Mouse (Mus musculus): ENCODE measurements at regions not wholly inside any gene's neighbourhood (a gene's known extent, or its start where the extent isn't known, plus 50 kb on each side); places are given as distances from the start of the nearest gene placed in this dataset.

GRCm38 (mm10) chr5:39935564-39935963 lies 180.3 kb upstream of the Hs3st1 start:
- no peaks in the 10 kb centered on the region for H3K9me3 ChIP-seq (ENCODE audit: control insufficient read depth)
- ATAC-seq: no peak
- no peak overlapping the region for H3K4me2 ChIP-seq (replicated peaks; ENCODE audit: low read depth)
- H3K9ac ChIP-seq (ENCODE audit: low read depth, low read length): no peak overlapping the region
- no peaks in the 10 kb centered on the region for H3K36me3 ChIP-seq (ENCODE audit: control insufficient read depth, insufficient read depth)
- no peaks in the 10 kb centered on the region for H3K4me1 ChIP-seq (replicated peaks; ENCODE audit: control insufficient read depth, insufficient read depth, low read length)
- H3K4me3 ChIP-seq (ENCODE audit: low read depth, low read length): no peak overlapping the region
- 80% methylated on average over 2 of the region's 2 CpGs for WGBS
- H3K27ac ChIP-seq (ENCODE audit: low read depth, low read length): no peak overlapping the region
- H3K27me3 ChIP-seq (replicated peaks; ENCODE audit: control insufficient read depth, insufficient read depth, low read length): no peaks in the 10 kb centered on the region
- TF ChIP-seq CTCF (IDR thresholded peaks at IDR 0.05; ENCODE audit: low read depth): no peak

GRCm38 (mm10) chr5:39931890-39932289 lies 176.6 kb upstream of the Hs3st1 start:
- ATAC-seq: no peak
- Histone ChIP-seq H3K4me2 (replicated peaks; ENCODE audit: low read depth) (no peak overlapping the region), H3K27me3 (replicated peaks; ENCODE audit: control insufficient read depth, insufficient read depth, low read length) (no peaks in the 10 kb centered on the region), H3K9ac (ENCODE audit: low read depth, low read length) (no peak overlapping the region), H3K27ac (ENCODE audit: low read depth, low read length) (no peak overlapping the region), H3K36me3 (ENCODE audit: control insufficient read depth, insufficient read depth) (no peaks in the 10 kb centered on the region), H3K9me3 (ENCODE audit: control insufficient read depth) (no peaks in the 10 kb centered on the region), H3K4me3 (ENCODE audit: low read depth, low read length) (no peak overlapping the region), H3K4me1 (replicated peaks; ENCODE audit: control insufficient read depth, insufficient read depth, low read length) (no peaks in the 10 kb centered on the region)
- WGBS: 88% methylated on average over 2 of the region's 2 CpGs
- TF ChIP-seq CTCF (IDR thresholded peaks at IDR 0.05; ENCODE audit: low read depth): no peak

- WGBS: 76% methylated on average over 1 of the region's 1 CpGs
- H3K4me3 ChIP-seq (ENCODE audit: low read depth, low read length): no peak overlapping the region
- no peak for ATAC-seq
- no peak overlapping the region for H3K27ac ChIP-seq (ENCODE audit: low read depth, low read length)
- H3K4me2 ChIP-seq (replicated peaks; ENCODE audit: low read depth): no peak overlapping the region
- no peaks in the 10 kb centered on the region for H3K9me3 ChIP-seq (ENCODE audit: control insufficient read depth)
- no peak overlapping the region for H3K9ac ChIP-seq (ENCODE audit: low read depth, low read length)
- H3K27me3 ChIP-seq (replicated peaks; ENCODE audit: control insufficient read depth, insufficient read depth, low read length): no peaks in the 10 kb centered on the region
- no peaks in the 10 kb centered on the region for H3K36me3 ChIP-seq (ENCODE audit: control insufficient read depth, insufficient read depth)
- H3K4me1 ChIP-seq (replicated peaks; ENCODE audit: control insufficient read depth, insufficient read depth, low read length): no peaks in the 10 kb centered on the region
- no peak for TF ChIP-seq CTCF (IDR thresholded peaks at IDR 0.05; ENCODE audit: low read depth)
Observed at GRCm38 (mm10) chr5:39909369-39909768, 154.1 kb upstream of the Hs3st1 start.

GRCm38 (mm10) chr5:39871723-39872085 lies 116.4 kb upstream of the Hs3st1 start:
- no peak for TF ChIP-seq CTCF (IDR thresholded peaks at IDR 0.05; ENCODE audit: low read depth)
- Histone ChIP-seq H3K9me3 (ENCODE audit: control insufficient read depth) (no peaks in the 10 kb centered on the region), H3K36me3 (ENCODE audit: control insufficient read depth, insufficient read depth) (no peaks in the 10 kb centered on the region), H3K4me1 (replicated peaks; ENCODE audit: control insufficient read depth, insufficient read depth, low read length) (no peaks in the 10 kb centered on the region), H3K4me2 (replicated peaks; ENCODE audit: low read depth) (no peak overlapping the region), H3K27me3 (replicated peaks; ENCODE audit: control insufficient read depth, insufficient read depth, low read length) (no peaks in the 10 kb centered on the region), H3K9ac (ENCODE audit: low read depth, low read length) (no peak overlapping the region), H3K4me3 (ENCODE audit: low read depth, low read length) (no peak overlapping the region), H3K27ac (ENCODE audit: low read depth, low read length) (no peak overlapping the region)
- ATAC-seq: no peak
- WGBS: 86% methylated on average over 2 of the region's 2 CpGs

- TF ChIP-seq CTCF (IDR thresholded peaks at IDR 0.05; ENCODE audit: low read depth): no peak
- Histone ChIP-seq H3K4me3 (ENCODE audit: low read depth, low read length) (no peak overlapping the region), H3K36me3 (ENCODE audit: control insufficient read depth, insufficient read depth) (no peaks in the 10 kb centered on the region), H3K4me2 (replicated peaks; ENCODE audit: low read depth) (no peak overlapping the region), H3K9me3 (ENCODE audit: control insufficient read depth) (no peaks in the 10 kb centered on the region), H3K27ac (ENCODE audit: low read depth, low read length) (no peak overlapping the region), H3K9ac (ENCODE audit: low read depth, low read length) (no peak overlapping the region), H3K27me3 (replicated peaks; ENCODE audit: control insufficient read depth, insufficient read depth, low read length) (no peaks in the 10 kb centered on the region), H3K4me1 (replicated peaks; ENCODE audit: control insufficient read depth, insufficient read depth, low read length) (no peaks in the 10 kb centered on the region)
- 73% methylated on average over 10 of the region's 10 CpGs for WGBS
- no peak for ATAC-seq
Observed at GRCm38 (mm10) chr5:39870835-39871722, 115.8 kb upstream of the Hs3st1 start.

- TF ChIP-seq CTCF (IDR thresholded peaks at IDR 0.05; ENCODE audit: low read depth): no peak
- ATAC-seq: no peak
- no peaks in the 10 kb centered on the region for H3K4me1 ChIP-seq (replicated peaks; ENCODE audit: control insufficient read depth, insufficient read depth, low read length)
- H3K9ac ChIP-seq (ENCODE audit: low read depth, low read length): no peak overlapping the region
- no peaks in the 10 kb centered on the region for H3K36me3 ChIP-seq (ENCODE audit: control insufficient read depth, insufficient read depth)
- H3K9me3 ChIP-seq (ENCODE audit: control insufficient read depth): no peaks in the 10 kb centered on the region
- no peaks in the 10 kb centered on the region for H3K27me3 ChIP-seq (replicated peaks; ENCODE audit: control insufficient read depth, insufficient read depth, low read length)
- H3K27ac ChIP-seq (ENCODE audit: low read depth, low read length): no peak overlapping the region
- H3K4me2 ChIP-seq (replicated peaks; ENCODE audit: low read depth): no peak overlapping the region
- 65% methylated on average over 2 of the region's 2 CpGs for WGBS
- no peak overlapping the region for H3K4me3 ChIP-seq (ENCODE audit: low read depth, low read length)
Observed at GRCm38 (mm10) chr5:39857192-39857591, 101.9 kb upstream of the Hs3st1 start.

All from intestine, postnatal 0 days (tissue).